ENCODE assay signal across 22 mouse cellular contexts in the genomic region with DNA sequence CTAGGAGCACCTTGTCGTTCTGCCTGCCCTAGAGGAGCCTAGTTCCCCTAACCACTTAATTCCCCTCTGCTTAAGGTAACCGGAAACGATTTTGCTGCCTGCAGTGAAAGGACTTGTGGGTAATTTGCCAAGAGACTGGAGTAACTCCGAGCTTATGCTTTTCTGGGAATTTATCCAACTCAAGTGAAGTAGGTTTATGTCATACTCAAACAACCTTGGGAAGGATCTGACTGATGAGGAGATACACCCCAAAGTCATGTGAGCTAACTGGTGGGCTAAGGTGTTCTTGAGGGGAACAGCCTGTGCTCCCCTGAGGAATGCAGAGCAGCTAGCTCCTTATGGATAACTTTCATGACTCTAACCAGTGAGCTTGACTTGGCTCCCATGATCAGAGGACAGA.
"Had no signal": no experiment of that assay in that cellular context is flagged by ENCODE, and none has a peak within 500 bp of the region (broad histone marks: within the 10 kb centered on the region; RNA-seq: fewer than 3 reads in every experiment).

No protein-coding gene starts in this region.

- DNase-seq: kidney, adult 18-20 months; kidney, adult 9 months; kidney, postnatal 25 days; layer of hippocampus, adult 9-11 months; liver; lung, adult 18-20 months; right cerebral cortex, adult 18-20 months; right cerebral cortex, postnatal 14 days; right cerebral cortex, postnatal 4 days; thymus, adult 2 months; thymus, postnatal 14 days had no signal

- ATAC-seq: inflammation-experienced regulatory T-cells, adult 6 months; intestine, embryonic 16.5 days; liver, embryonic 12.5 days; midbrain, embryonic 15.5 days had no signal

- H3K4me1 ChIP-seq: liver, embryonic 12.5 days; liver, embryonic 15.5 days; midbrain, embryonic 12.5 days; midbrain, embryonic 15.5 days; neural tube, embryonic 12.5 days; neural tube, embryonic 15.5 days had no signal

- H3K9me3 ChIP-seq: limb, embryonic 12.5 days; liver, embryonic 12.5 days; liver, embryonic 15.5 days; midbrain, embryonic 12.5 days; midbrain, embryonic 15.5 days; neural tube, embryonic 12.5 days; neural tube, embryonic 15.5 days had no signal

- H3K27ac ChIP-seq: layer of hippocampus, adult 2 months; limb, embryonic 12.5 days; liver, embryonic 12.5 days; liver, embryonic 15.5 days; macrophage; midbrain, embryonic 12.5 days; midbrain, embryonic 15.5 days; neural tube, embryonic 12.5 days; neural tube, embryonic 15.5 days had no signal

- H3K4me3 ChIP-seq: layer of hippocampus, adult 2 months; limb, embryonic 12.5 days; liver, embryonic 12.5 days; liver, embryonic 15.5 days; midbrain, embryonic 12.5 days; midbrain, embryonic 15.5 days; neural tube, embryonic 12.5 days; neural tube, embryonic 15.5 days had no signal

- H3K36me3 ChIP-seq: limb, embryonic 12.5 days; liver, embryonic 12.5 days; liver, embryonic 15.5 days; midbrain, embryonic 12.5 days; midbrain, embryonic 15.5 days; neural tube, embryonic 12.5 days; neural tube, embryonic 15.5 days had no signal

- H3K9ac ChIP-seq: limb, embryonic 12.5 days; liver, embryonic 12.5 days; liver, embryonic 15.5 days; midbrain, embryonic 12.5 days; midbrain, embryonic 15.5 days; neural tube, embryonic 12.5 days; neural tube, embryonic 15.5 days had no signal

- H3K4me2 ChIP-seq: limb, embryonic 12.5 days; liver, embryonic 12.5 days; liver, embryonic 15.5 days; midbrain, embryonic 12.5 days; midbrain, embryonic 15.5 days; neural tube, embryonic 12.5 days; neural tube, embryonic 15.5 days had no signal

- H3K27me3 ChIP-seq: limb, embryonic 12.5 days; liver, embryonic 15.5 days; midbrain, embryonic 12.5 days; midbrain, embryonic 15.5 days; neural tube, embryonic 12.5 days; neural tube, embryonic 15.5 days had no signal
